Mouse (Mus musculus): Measurements from ENCODE around the gene Dnaic2. TPM values are rescaled to one million over a fixed set of nuclear protein-coding genes. Genes with fewer than 3 reads are reported as not detected.

Gene Dnaic2
- total RNA-seq, 1 experiment from 2014 or later = not detected

DNA sequence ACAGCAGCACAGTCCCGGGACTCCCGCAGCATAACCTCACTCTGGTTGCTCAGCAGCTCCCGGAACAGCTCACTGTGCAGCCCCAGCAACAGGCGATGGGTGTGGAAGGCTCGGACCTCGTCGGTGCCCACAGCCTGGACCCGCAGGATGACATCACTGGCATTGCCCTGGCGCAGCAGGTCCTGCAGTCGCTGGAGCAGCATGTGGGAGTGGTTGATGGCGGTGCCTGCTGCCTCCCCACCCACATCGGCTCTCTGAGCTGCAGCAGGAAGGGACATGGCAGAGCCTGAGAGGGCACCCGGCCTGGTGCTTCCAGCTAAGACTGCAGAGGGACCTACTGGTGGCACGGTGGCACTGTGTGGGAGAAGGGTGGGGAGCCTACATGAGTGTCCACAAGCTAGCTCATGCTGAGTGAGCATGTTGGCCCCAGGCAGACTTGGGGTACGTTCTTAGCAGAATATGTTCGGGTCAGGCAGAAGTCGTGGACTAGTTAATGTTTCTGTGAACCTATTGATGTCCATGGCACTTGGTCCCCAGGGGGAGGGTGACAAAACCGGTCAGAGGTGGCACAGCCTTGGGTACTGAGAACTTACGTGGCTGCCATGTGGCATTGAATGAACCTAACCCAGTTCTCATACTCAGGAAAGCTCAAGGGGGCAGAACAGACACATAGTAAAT, 66.8 kb downstream of the Dnaic2 start:
- ATAC-seq (replicated peaks; ENCODE audit: low read depth, poor library complexity, severe bottlenecking) = no peak

DNA sequence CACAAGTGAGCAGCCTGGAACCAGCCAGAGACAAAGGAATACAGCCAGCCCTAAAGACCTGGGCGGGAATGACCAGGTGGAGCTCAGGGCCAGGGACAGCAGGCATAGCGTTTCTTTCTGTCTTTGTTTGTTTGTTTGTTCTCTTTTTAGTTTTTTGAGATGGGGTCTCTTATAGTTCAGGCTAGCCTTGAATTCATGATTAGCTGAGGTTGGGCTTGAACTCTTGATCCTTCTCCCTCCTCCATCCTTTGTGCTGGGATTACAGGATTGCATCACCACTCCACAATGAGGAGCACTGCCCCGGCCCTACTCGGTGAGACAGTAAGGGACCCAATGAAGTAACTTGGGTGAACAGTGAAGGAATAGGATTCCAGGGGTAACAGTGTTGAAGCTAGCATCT, 67.5 kb downstream of the Dnaic2 start:
- ATAC-seq (replicated peaks; ENCODE audit: low read depth, poor library complexity, severe bottlenecking) = no peak

DNA sequence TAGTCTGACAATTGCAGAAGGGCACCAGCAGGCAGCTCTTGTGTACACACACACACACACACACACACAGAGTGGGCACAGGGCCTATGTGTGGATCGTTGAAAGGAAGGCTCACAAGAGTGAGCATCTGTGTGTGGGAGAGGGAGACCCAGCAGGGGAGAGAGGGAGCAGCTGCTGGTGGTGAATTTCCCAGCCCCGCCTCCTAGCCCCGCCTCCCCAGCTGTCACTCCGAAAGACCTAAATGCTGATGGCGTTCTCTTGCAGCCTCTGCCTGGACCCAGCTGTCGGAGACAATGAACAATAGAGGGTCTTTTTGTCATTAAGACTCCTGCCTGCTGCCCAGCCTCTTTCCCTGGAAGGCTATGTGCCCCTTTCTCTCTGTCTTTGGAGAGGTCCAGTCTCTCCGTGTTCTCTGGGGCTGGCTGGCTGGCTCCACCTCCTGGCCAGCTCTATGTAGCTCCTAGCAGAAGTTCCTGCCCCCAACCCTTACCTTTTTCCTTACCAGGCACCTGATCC, 68.1 kb downstream of the Dnaic2 start:
- peak; percentile 48 for ATAC-seq (replicated peaks; ENCODE audit: low read depth, poor library complexity, severe bottlenecking)

DNA sequence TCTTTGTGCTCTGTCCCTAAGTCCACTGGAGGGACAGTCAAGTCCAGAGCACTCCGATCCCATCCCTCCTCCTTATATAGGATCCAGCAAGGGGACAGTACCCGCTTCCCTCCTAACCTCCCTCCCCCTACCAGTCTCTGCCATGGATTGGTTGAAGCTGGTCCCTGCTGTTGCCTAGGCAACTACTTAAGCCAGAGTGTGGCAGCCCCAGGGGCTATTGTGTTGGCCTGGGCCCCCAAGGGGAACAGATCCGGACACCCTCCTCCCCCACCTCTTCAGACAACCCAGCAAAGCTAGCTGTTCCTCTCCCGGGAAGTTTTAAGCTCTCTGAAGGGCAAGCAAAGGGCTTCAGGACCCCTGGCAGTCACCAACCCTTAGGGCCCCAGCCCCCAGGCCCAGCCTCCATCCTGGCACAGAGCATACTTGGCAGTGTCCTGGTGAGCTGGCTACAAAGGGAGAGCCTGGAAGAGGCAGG, 68.7 kb downstream of the Dnaic2 start, which contains the start of gene Btbd17:
Gene Btbd17, minus strand, starts transcription at position 98 of the 475 bp plus-strand sequence.
- no peak for ATAC-seq (replicated peaks; ENCODE audit: low read depth, poor library complexity, severe bottlenecking)

DNA sequence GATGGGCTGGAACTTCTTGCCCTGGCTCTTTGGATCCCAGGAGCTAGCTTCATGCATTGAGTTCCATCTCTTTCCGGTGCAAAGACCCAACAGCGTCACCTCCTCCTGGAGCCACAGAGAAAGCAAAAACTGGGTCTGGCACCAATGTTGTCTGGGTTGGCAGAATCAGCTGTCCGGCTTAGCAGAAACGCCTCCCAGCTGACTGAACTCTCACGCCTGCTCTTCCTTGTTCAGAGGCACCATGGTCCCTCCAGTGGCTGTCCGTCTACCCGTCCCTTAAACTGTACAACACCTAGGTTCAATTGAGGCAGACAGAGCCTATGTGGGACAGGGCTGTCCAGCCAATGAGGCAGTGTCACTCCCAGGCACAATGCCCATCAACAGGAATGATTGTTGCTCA, 70.0 kb downstream of the Dnaic2 start:
- ATAC-seq (replicated peaks; ENCODE audit: low read depth, poor library complexity, severe bottlenecking) = no peak

DNA sequence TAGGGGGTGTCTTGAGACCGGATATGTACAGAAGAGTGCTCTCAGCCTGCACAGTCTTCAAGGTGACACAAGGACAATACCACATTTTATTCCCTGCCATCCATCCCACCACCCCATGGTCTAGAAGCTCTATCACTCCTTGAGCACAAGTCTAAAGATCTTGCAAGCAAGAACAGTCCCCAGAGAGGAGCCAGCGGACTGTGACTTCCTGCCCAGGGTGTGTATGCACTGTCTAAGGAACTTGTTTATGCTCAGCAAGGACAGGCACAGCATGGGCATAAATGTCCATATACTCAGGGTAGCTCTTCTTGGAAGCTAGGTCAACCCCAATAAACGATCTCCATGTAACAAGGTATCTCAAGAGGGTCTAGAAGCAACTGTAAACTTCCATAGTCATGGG, 70.8 kb downstream of the Dnaic2 start:
- no peak for ATAC-seq (replicated peaks; ENCODE audit: low read depth, poor library complexity, severe bottlenecking)

DNA sequence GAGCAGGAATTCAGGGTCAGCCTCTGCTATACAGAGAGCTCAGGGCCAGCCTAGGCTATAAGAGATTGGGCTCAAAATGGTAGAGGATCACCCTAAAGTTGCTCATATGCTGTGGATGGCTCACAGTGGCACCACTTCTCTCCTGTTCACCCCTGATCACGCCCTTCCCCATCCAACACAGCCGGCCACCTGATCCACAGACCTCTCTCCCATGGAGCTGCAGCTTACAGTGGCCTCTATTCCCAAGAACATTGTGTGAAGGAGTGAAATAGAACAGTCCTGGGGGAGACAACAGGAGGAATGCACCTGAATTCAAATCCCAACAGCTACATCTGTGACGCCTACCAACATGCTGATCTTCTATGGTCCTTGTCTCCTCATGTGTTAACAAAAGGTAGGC, 71.4 kb downstream of the Dnaic2 start, which contains the start of gene Gpr142:
Gene Gpr142, plus strand, starts transcription at position 301 of the 400 bp plus-strand sequence.
- ATAC-seq (replicated peaks; ENCODE audit: low read depth, poor library complexity, severe bottlenecking) = no peak

DNA sequence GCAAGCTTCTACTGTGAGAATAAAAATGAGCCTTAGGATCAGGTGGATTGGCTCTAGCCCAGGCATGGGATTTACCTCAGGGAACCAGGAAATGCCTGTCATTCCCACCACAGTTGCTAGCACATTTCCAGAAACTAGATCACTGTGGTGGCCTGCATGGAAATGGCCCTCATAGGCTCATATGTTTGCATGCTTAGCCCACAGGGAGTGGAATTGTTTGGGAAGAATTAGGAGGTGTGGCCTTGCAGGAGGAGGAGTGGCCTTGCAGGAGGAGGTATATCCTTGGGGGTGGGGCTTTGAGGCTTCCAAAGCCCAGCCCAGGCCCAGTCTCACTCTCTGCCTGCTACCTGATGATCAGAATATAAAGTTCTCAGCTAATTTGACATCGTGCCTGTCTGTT, 74.7 kb downstream of the Dnaic2 start:
- ATAC-seq (replicated peaks; ENCODE audit: low read depth, poor library complexity, severe bottlenecking) = no peak

DNA sequence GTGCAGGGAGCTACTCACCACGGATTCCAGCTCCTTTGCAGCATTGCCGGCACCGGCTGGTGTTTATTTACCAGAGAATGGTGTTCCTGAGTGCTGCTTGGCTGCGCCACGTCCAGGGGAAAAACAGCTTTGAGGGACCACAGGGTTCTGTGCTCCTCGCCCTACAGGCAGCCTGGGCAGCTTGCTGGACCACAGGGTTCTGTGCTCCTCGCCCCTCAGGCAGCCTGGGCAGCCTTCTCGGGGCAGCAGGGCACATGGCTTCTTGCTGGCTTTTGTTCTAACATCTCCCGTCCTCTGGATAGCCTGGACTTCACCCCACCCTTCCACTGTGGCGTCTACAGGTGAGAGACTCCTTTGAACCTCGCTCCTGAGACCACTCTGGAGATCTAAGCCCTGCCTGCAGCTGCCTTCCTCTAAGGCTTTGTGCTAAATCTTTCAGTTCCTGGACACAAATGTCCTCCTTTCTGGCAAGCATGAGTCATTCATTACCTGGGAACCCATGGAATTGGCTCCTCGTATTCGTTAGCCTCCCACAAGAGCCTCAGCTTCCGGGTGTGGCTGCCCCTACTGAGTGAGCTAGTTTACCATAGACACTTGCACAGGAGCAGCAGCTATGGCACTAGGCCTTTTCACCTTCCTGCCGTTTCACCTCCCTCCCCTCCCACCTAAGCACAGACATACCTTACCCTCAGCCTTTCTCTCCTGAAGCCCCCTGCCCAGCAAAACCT, 75.5 kb downstream of the Dnaic2 start:
- ATAC-seq (replicated peaks; ENCODE audit: low read depth, poor library complexity, severe bottlenecking) = no peak

DNA sequence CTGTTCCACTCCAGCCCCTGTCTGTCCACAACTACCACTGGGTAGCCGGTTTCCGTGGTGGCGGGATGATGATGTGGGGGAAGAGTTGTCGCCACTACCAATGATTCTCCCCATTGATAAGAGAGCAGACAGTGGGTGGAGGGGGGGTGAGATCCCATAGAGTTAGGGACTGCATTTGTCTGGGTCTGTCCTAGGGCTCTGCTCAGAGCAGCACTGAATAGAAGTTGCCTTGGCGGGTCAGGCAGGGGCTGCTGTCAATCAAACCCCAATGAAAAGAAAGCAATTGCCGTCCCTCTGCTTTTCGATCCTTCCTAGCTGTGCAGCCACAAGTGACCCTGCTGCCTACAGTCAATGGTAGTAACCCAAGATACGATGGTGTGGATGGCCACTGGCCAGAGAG, 76.8 kb downstream of the Dnaic2 start:
- ATAC-seq (replicated peaks; ENCODE audit: low read depth, poor library complexity, severe bottlenecking) = no peak

DNA sequence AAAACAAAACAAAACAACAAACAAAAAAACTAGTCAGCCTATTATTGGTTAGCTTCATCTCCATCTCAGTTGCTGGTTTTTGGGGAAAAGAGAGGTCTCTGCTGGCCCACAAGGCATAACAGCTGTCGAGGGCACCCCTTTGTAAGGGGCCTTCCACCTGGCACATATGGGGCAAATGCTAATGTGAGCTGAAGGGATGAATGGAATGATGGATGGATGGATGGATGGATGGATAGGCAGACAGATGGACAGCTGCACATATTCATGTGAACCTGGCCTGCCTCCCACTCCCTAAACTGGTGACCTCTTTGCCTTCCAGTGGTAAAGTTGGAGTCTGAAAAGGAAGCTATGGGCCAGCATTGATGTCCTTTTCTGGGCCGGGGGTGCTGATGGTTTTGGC, 79.8 kb downstream of the Dnaic2 start:
- no peak for ATAC-seq (replicated peaks; ENCODE audit: low read depth, poor library complexity, severe bottlenecking)

Other genes starting within 250 kb of the Dnaic2 start
- gene Rpl38, start 58.9 kb upstream of the Dnaic2 start, total RNA-seq (2017) = 3,935 and 5,520 TPM in 2 replicates
- 5.6 and 7.6 TPM in 2 replicates for gene Ttyh2, start 52.0 kb upstream of the Dnaic2 start, total RNA-seq (2017)
- not detected in 2 replicates for gene Kif19a, start 38.0 kb downstream of the Dnaic2 start, total RNA-seq (2017)
- not detected in 2 replicates for gene Btbd17, start 68.5 kb downstream of the Dnaic2 start, total RNA-seq (2017)
- not detected in 2 replicates for gene Gpr142, start 71.5 kb downstream of the Dnaic2 start, total RNA-seq (2017)
- not detected in 2 replicates for gene Gprc5c, start 123.7 kb downstream of the Dnaic2 start, total RNA-seq (2017)
- gene Cd300a, start 162.6 kb downstream of the Dnaic2 start, total RNA-seq (2017) = 11.4 and 24.8 TPM in 2 replicates
- 8.5 and 9.5 TPM in 2 replicates for gene Cd300lb, start 207.0 kb downstream of the Dnaic2 start, total RNA-seq (2017)
- 2.7 TPM in 1 of 2 replicates, not detected in the other for gene Cd300c, start 241.7 kb downstream of the Dnaic2 start, total RNA-seq (2017)

All from common myeloid progenitor, adult 5-6 weeks (primary cell).